Mouse (Mus musculus) embryo, embryonic 10 days (tissue): ENCODE results near the gene Fam3b.

ENCODE experiments used
- DNase-seq: peaks from one replicate; pipeline ENCODE4 v3.0.0-alpha.2; 2015; ENCODE audit warnings: low spot score

Fam3b gene

DNA sequence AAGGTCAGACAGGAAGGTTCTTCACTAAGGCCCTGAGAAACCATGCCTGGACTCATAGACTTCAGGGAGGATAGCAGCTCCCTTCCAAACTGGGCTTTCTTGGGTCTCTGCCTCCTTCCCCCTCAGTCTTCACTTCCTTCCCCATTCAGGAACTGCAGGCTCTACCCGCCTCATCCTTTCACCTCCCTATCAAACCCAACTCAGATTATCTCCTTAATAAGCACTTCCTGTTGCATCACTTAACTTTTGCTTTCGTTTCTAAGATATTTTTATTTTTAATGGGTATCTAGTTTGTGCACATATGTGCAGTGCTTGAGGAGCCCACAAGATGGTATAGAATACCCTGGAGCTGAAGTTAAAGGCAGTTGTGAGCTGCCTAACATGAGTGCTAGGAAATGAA is 36.0 kb downstream of the Fam3b start:
- no peak for DNase-seq

DNA sequence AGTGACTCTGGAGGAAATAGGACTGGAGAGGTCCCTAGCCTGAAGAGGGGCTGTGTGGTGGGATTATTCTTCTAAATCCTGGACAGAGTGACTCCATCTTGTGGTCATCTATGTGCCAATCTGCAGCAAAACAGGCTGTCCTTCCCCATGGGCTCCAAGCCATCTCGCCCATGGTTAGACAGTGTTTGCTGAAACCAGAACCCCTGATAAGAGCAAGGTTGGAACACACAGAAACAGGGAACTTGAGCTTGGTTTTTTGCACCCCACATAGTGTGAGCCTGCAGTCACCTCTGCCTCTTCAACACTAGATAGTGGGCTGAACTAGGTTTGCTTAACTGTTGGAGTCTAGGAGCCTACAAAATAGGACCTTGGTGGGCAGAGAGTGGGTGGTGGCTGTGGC is 38.1 kb downstream of the Fam3b start:
- no peak for DNase-seq

- DNase-seq, result no peak
These were observed 39.0 kb downstream of the Fam3b start for GRCm38 (mm10) chr16:97475581-97475980.

DNA sequence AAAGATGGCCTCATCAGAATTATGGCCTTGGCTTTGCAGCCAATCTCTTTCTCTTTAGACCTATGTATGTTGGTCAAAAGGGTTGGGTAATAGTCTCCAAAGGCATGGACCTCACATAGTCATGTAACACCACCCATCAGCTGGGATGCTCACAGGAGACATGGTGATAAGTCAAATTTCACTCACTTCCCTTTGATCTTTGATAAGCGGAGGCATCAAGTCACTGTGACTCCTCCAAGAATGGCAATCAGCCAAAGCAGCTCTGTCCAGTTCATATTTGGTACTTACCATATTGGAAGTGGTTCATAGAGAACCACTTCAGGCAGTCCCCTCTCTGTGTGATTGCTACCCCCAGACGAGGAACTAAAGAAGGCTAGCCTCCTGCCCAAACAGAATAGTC is 39.9 kb downstream of the Fam3b start:
- no peak for DNase-seq

- no peak for DNase-seq
These were observed 46.4 kb downstream of the Fam3b start for GRCm38 (mm10) chr16:97467993-97468791.

DNA sequence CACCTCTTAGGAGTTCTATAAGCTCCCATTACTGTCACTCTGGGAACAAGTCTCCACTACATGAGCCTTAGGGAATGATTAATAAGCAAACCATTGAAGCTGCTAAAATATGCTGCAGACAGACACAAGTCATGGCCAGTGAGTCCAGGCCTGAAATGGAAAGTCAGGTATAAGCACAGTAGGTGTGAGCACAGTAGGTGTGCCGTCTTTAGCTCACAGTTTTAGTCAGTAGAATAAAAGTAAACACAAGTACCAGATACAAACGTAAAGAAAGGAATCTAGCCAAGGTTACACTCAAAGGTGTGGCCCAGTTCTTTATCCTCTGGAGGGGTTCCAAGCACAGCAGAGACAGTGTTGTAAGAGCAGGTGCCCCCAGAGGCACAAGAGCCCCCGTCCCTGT is 47.1 kb downstream of the Fam3b start:
- no peak for DNase-seq

GRCm38 (mm10) chr16:97466182-97466957 is 48.2 kb downstream of the Fam3b start:
- DNase-seq, result peak; percentile 47

GRCm38 (mm10) chr16:97462481-97463181 is 52.0 kb downstream of the Fam3b start, which contains the start of gene Mx1:
TSS of gene Mx1 (minus strand) at chr16:97462907.
- peak; percentile 20 for DNase-seq

DNA sequence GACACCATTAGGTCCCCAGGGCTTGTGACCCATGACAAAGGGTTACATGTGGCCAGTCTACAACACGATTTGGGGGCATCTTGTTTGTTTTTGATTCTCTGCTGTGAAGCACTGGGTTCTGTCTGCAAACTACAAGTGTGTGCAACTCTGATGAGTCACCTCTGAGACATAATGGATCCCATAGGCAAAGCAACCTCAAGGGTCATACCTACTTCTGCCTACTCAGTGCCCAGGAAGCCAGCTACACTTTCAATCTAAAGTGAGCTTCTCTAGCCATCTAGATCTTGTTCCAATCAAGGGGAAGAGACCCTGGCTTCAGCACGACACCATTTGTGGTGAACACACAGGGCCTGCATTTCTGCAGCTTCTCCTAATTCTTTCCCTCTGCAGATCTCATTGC is 53.3 kb downstream of the Fam3b start:
- no peak for DNase-seq

GRCm38 (mm10) chr16:97459831-97460230 is 54.8 kb downstream of the Fam3b start:
- DNase-seq, result no peak

DNA sequence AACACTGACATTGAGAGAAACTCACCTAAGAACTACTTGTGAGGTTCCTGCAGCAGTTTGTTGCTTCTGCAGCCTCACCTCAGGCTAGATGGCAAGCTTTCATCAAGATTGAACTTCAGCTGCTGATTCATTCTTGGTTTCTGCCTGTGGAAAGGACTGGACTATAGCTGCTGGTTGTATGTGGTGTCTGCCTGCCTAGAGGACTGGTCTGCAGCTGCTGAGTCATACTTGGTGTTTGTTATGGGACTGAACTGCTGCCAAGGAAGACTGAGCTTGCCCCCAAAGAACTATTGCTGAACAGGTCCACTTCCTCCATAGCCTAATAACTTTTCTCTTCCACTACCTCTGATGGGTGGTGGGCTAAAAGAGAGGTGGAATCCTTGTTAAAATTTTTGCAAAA is 67.2 kb downstream of the Fam3b start:
- DNase-seq, result no peak

DNA sequence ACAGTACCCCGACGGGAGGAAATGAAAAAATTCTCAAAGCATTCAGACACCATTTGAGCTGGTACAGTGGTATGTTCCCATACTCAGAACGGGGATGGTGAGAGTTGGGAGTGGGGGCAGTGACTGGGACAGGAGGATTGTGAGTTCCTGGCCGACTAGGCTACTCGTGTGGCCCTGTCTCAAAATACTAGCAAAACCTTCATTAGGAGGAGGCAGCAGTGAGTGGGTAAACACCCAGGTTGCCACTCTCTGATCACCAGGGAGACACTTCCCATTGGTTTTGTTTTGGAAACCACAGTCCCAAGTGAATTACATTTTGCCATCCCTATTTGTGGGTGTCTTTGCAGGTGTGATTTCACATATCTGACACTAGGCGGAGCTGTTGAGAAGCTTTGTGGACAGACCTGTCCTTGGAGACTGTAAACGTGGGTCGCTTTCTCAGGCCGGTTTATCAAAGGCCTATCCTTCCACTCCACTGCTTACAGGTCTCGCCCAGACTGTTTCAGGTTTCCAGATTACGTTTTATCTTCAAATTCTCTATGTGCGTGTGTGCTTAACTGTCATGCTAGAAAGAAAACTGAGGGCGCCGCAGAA is 70.8 kb downstream of the Fam3b start:
- DNase-seq, result peak; percentile 87

DNA sequence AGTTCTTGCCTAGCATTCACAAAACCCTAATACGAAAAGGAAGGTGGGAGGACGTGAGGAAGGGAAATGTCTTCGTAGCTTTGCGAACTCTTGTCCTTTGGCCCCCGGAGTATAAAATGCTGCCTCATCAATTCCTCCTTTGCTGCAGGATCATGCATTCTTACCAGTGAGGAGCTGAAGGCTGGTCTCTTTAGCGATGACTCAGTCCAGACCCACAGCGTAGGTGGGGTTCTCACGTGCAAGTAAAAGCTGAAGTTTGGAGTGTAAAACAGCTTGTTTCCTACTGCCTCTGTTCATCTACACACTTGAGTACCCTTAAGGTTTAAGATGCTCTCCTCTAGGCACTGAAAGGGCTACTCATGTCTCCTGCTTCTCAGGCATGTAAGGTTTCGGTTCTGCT is 72.6 kb downstream of the Fam3b start:
- no peak for DNase-seq

- DNase-seq, result no peak
These were observed 76.4 kb downstream of the Fam3b start for GRCm38 (mm10) chr16:97438191-97438590.

GRCm38 (mm10) chr16:97437448-97438056 is 77.1 kb downstream of the Fam3b start:
- DNase-seq, result no peak

DNA sequence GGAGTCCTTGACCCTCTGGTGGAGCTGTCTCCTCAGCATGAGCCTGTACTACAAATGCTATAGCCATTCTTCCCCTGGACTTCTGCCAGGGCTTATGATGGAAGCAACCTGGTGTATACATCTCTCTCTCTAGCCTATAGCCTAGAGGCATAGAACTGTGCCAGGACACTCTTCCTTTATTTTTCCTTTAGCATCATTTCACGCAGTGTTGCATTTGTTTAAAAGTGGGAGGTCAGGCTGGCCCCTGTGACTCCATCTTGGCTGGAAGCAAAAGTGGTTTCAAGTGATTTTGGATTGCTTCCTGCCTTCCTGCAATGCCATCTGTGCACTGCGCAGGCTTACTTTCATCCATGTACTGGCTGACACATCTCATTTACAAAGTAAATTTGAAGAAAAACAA is 80.4 kb downstream of the Fam3b start:
- DNase-seq, result no peak

DNA sequence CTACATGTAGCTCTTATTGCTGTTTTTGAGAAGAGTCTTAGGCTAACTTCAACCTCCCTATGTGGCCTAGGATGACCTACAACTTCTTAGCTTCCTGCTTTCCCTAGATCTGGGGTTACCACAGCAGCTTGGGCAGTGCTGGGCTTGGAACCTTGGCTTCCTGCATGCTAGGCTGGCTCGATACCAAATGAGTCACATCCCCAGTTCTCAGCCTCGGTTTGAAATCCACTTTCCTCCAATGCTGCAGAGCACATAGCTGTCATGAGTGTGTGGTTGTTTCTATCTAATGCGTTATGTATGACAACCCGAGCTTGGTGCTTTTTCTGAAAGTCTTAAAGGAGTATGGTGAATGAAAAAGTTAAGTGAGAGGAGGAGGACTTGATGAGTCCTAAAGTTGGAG is 83.3 kb downstream of the Fam3b start:
- DNase-seq, result no peak

- no peak for DNase-seq
These were observed 84.5 kb downstream of the Fam3b start for GRCm38 (mm10) chr16:97430091-97430490.

GRCm38 (mm10) chr16:97428026-97428425 is 86.6 kb downstream of the Fam3b start:
- no peak for DNase-seq

GRCm38 (mm10) chr16:97423627-97424026 is 91.0 kb downstream of the Fam3b start:
- DNase-seq, result no peak

- no peak for DNase-seq
These were observed 92.9 kb downstream of the Fam3b start for GRCm38 (mm10) chr16:97421671-97422070.
